Mouse (Mus musculus) induced T-regulatory cell, adult 2 months (primary cell): ENCODE results near the gene Xylt1.

Experiments
- DNase-seq: peaks from one replicate; pipeline ENCODE4 v3.0.0-alpha.2; 2012; ENCODE audit warnings: low read depth

Gene Xylt1

GRCm38 (mm10) chr7:117699343-117699985 lies 318.7 kb downstream of the Xylt1 start:
- DNase-seq, result no peak

- DNase-seq, result no peak
Observed at GRCm38 (mm10) chr7:117700066-117700465, 319.3 kb downstream of the Xylt1 start.

- peak; percentile 3 for DNase-seq
Observed at GRCm38 (mm10) chr7:117709901-117710607, 329.3 kb downstream of the Xylt1 start.

- no peak for DNase-seq
Observed at GRCm38 (mm10) chr7:117716876-117717408, 336.2 kb downstream of the Xylt1 start.

- DNase-seq, result no peak
Observed at GRCm38 (mm10) chr7:117720426-117720825, 339.6 kb downstream of the Xylt1 start.
